Mouse (Mus musculus) ES-E14 (cell line): Measurements from ENCODE around the gene Cplx3. TPM values are rescaled to one million over a fixed set of nuclear protein-coding genes. Genes with fewer than 3 reads are reported as not detected.

Experiments
- DNase-seq: peaks from one replicate; pipeline ENCODE4 v3.0.0-alpha.2; 2013; ENCODE audit warnings: low read depth, low spot score
- H3K27ac ChIP-seq: 2 replicates; pipeline ENCODE4 v1.5.1; 2012; ENCODE audit warnings: low read depth, mild to moderate bottlenecking, low read length, moderate library complexity, mixed read lengths; ENCODE audit not compliant: poor library complexity, insufficient read depth, severe bottlenecking
- H3K36me3 ChIP-seq: 2 replicates; pipeline ENCODE4 v1.6.1; 2012; ENCODE audit warnings: mild to moderate bottlenecking, low read length, moderate library complexity, mixed read lengths; ENCODE audit not compliant: control insufficient read depth, poor library complexity, insufficient read depth, severe bottlenecking
- H3K4me1 ChIP-seq, 2 experiments: fragments of 150-350 bp in 1 of 2; sonication (generic) in 1 of 2; 2 replicates each; pipeline ENCODE4 v1.6.1; 2012; ENCODE audit warnings: low read length in 2 of 2, mild to moderate bottlenecking in 1 of 2, mixed read lengths in 1 of 2; ENCODE audit not compliant: control insufficient read depth in 2 of 2, insufficient read depth in 2 of 2, poor library complexity in 1 of 2
- H3K4me3 ChIP-seq, 2 experiments: fragments of 150-350 bp in 1 of 2; sonication (generic) in 1 of 2; 2 replicates each; pipeline ENCODE4 v1.5.1; 2012; ENCODE audit warnings: low read length in 2 of 2, low read depth in 1 of 2, mild to moderate bottlenecking in 1 of 2, mixed read lengths in 1 of 2; ENCODE audit not compliant: insufficient read depth in 1 of 2, poor library complexity in 1 of 2, severe bottlenecking in 1 of 2
- H3K9ac ChIP-seq: 2 replicates; pipeline ENCODE4 v1.6.1; 2012; ENCODE audit warnings: low read depth, mild to moderate bottlenecking, low read length, mixed read lengths; ENCODE audit not compliant: poor library complexity, insufficient read depth, severe bottlenecking
- H3K9me3 ChIP-seq: fragments of 150-350 bp; sonication (generic); 2 replicates; pipeline ENCODE4 v1.6.1; 2012; ENCODE audit warnings: low read depth, mild to moderate bottlenecking, low read length; ENCODE audit not compliant: control insufficient read depth, insufficient read depth
- CHD2 ChIP-seq: IDR thresholded peaks from 2 replicates; pipeline ENCODE4 v1.6.1; 2014; ENCODE audit warnings: mild to moderate bottlenecking, low read depth, low read length, inconsistent platforms
- HCFC1 ChIP-seq: IDR thresholded peaks from 2 replicates; pipeline ENCODE4 v1.6.1; 2012; ENCODE audit warnings: low read length, inconsistent platforms, borderline replicate concordance; ENCODE audit not compliant: insufficient read depth
- MAFK ChIP-seq: IDR thresholded peaks from 2 replicates; pipeline ENCODE4 v1.6.1; 2014; ENCODE audit warnings: mild to moderate bottlenecking, low read depth, low read length, inconsistent platforms; ENCODE audit not compliant: insufficient read depth
- ZC3H11A ChIP-seq: IDR thresholded peaks from 2 replicates; pipeline ENCODE4 v1.6.1; 2012; ENCODE audit warnings: low read depth, mild to moderate bottlenecking, inconsistent platforms, low read length, borderline replicate concordance
- ZNF384 ChIP-seq: IDR thresholded peaks from 2 replicates; pipeline ENCODE4 v1.6.1; 2012; ENCODE audit warnings: low read depth, low read length, inconsistent platforms
- in situ Hi-C, 2 experiments: fragments of 600-800 bp; cut with MboI; formaldehyde crosslinking; loops; one replicate each; pipeline ENCODE4 v1.15.1; 2025; ENCODE audit warnings: low sequenced_read_pairs in 2 of 2, inconsistent platforms in 1 of 2; ENCODE audit not compliant: unreplicated experiment in 2 of 2
- total RNA-seq: library from RNA; depleted of rRNA; stranded (reverse); fragments of 300-350 nt; gene quantifications from 2 replicates; pipeline ENCODE4 v1.2.3, GENCODE M21; 2012

Gene Cplx3
- total RNA-seq, 1 experiment = not detected

GRCm38 (mm10) chr9:57652855-57653254 lies 46.8 kb upstream of the Cplx3 start:
- 0 out of 4 replicates have a peak overlapping the region, but pooled peaks of 1 of the 2 experiments have one; percentile 14 for H3K4me3 ChIP-seq
- no peak for TF ChIP-seq HCFC1
- no peak for TF ChIP-seq ZC3H11A
- TF ChIP-seq MAFK = no peak
- TF ChIP-seq ZNF384 = no peak
- no peak for TF ChIP-seq CHD2
- no peaks in the 10 kb centered on the region for H3K36me3 ChIP-seq
- H3K27ac ChIP-seq = no peak overlapping the region
- no peaks in the 10 kb centered on the region for H3K9me3 ChIP-seq
- no peak overlapping the region for H3K9ac ChIP-seq
- DNase-seq = no peak
- H3K4me1 ChIP-seq = peaks cover 2 to 9% of the 10 kb centered on the region in 2 experiments; a peak in 1 of 4 replicates
- in situ Hi-C loops = no loop called here

GRCm38 (mm10) chr9:57652351-57652750 lies 46.3 kb upstream of the Cplx3 start:
- TF ChIP-seq HCFC1 (no peak), ZNF384 (no peak), MAFK (no peak), ZC3H11A (no peak), CHD2 (no peak)
- in situ Hi-C loops = no loop called here
- Histone ChIP-seq H3K4me1 (peaks cover 2 to 9% of the 10 kb centered on the region in 2 experiments; a peak in 1 of 4 replicates), H3K4me3 (no peak overlapping the region), H3K36me3 (no peaks in the 10 kb centered on the region), H3K9me3 (no peaks in the 10 kb centered on the region), H3K9ac (no peak overlapping the region), H3K27ac (no peak overlapping the region)
- no peak for DNase-seq

- no peak overlapping the region for H3K27ac ChIP-seq
- peaks cover 4 to 9% of the 10 kb centered on the region in 2 experiments; a peak in 1 of 4 replicates for H3K4me1 ChIP-seq
- no peak for DNase-seq
- no peaks in the 10 kb centered on the region for H3K36me3 ChIP-seq
- in situ Hi-C loops = no loop called here
- H3K9ac ChIP-seq = no peak overlapping the region
- TF ChIP-seq HCFC1 = no peak
- TF ChIP-seq MAFK = no peak
- TF ChIP-seq ZC3H11A = no peak
- TF ChIP-seq ZNF384 = no peak
- no peak for TF ChIP-seq CHD2
- no peak overlapping the region for H3K4me3 ChIP-seq
- H3K9me3 ChIP-seq = no peaks in the 10 kb centered on the region
Measured at GRCm38 (mm10) chr9:57650786-57651311, 44.8 kb upstream of the Cplx3 start.

GRCm38 (mm10) chr9:57650130-57650785 lies 44.2 kb upstream of the Cplx3 start:
- in situ Hi-C loops = no loop called here
- DNase-seq = no peak
- no peak overlapping the region for H3K27ac ChIP-seq
- H3K9ac ChIP-seq = no peak overlapping the region
- H3K36me3 ChIP-seq = no peaks in the 10 kb centered on the region
- H3K4me3 ChIP-seq = no peak overlapping the region
- TF ChIP-seq MAFK (no peak), ZC3H11A (no peak), CHD2 (no peak), HCFC1 (no peak), ZNF384 (no peak)
- H3K4me1 ChIP-seq = peaks cover 4 to 11% of the 10 kb centered on the region in 2 experiments; a peak in 1 of 4 replicates
- no peaks in the 10 kb centered on the region for H3K9me3 ChIP-seq
